ENCODE assay signal across 10 mouse cellular contexts in genomic region chr15:103359122-103359510, GRCm38 (mm10). TPM values are rescaled to one million over a fixed set of nuclear protein-coding genes. Genes with fewer than 3 reads are reported as not detected.
A peak's percentile ranks its signal among the peaks of the same experiment; 100 is the strongest.
DNase-seq lines count a peak whose midpoint lies in the region; ATAC-seq lines count a peak whose summit lies in the region.
"Had no signal": no experiment of that assay in that cellular context is flagged by ENCODE, and none has a peak within 500 bp of the region (broad histone marks: within the 10 kb centered on the region; RNA-seq: fewer than 3 reads in every experiment).

No protein-coding gene starts in this region.

- intact Hi-C loops in left cerebral cortex, postnatal 25 days (cut with DNase I) = no loop called here

- H3K36me3 ChIP-seq in kidney, embryonic 15.5 days = peaks cover 34% of the 10 kb centered on the region
- H3K36me3 ChIP-seq in embryonic facial prominence, embryonic 11.5 days (replicated peaks; ENCODE audit: control insufficient read depth, insufficient read depth, low read depth, low read length) = no peaks in the 10 kb centered on the region; the same call in 1 of the 2 replicates
- peaks cover 49% of the 10 kb centered on the region for H3K36me3 ChIP-seq in liver, embryonic 12.5 days

- H3K27me3 ChIP-seq in kidney, embryonic 15.5 days = no peaks in the 10 kb centered on the region
- no peaks in the 10 kb centered on the region for H3K27me3 ChIP-seq in embryonic facial prominence, embryonic 11.5 days (ENCODE audit: control insufficient read depth, insufficient read depth, low read length)
- H3K27me3 ChIP-seq in liver, embryonic 12.5 days (replicated peaks) = no peaks in the 10 kb centered on the region

- H3K9ac ChIP-seq in kidney, embryonic 15.5 days = no peak overlapping the region
- no peak overlapping the region for H3K9ac ChIP-seq in embryonic facial prominence, embryonic 11.5 days (replicated peaks; ENCODE audit: low read length)
- H3K9ac ChIP-seq in liver, embryonic 12.5 days = no peak overlapping the region

- no peaks in the 10 kb centered on the region for H3K9me3 ChIP-seq in kidney, embryonic 15.5 days (replicated peaks)
- H3K9me3 ChIP-seq in embryonic facial prominence, embryonic 11.5 days (replicated peaks; ENCODE audit: control insufficient read depth, low read length) = no peaks in the 10 kb centered on the region
- H3K9me3 ChIP-seq in liver, embryonic 12.5 days (replicated peaks) = no peaks in the 10 kb centered on the region

- 52% methylated on average over 1 of the region's 1 CpGs for WGBS in kidney, embryonic 15.5 days
- WGBS in embryonic facial prominence, embryonic 11.5 days = 61% methylated on average over 1 of the region's 1 CpGs
- 35% methylated on average over 1 of the region's 1 CpGs for WGBS in liver, embryonic 12.5 days (ENCODE audit: insufficient replicate concordance)

- no peak for DNase-seq in kidney, adult 8-10 months
- no peak for DNase-seq in embryonic facial prominence, embryonic 11.5 days (ENCODE audit: low spot score)
- no peak for DNase-seq in left cerebral cortex, postnatal 25 days (ENCODE audit: low spot score in 2 of 2)

- H3K4me1 ChIP-seq in kidney, embryonic 15.5 days = peaks cover 29% of the 10 kb centered on the region
- H3K4me1 ChIP-seq in embryonic facial prominence, embryonic 11.5 days (ENCODE audit: control insufficient read depth, insufficient read depth, low read length) = peaks cover 8% of the 10 kb centered on the region; the same call in 1 of the 2 replicates
- H3K4me1 ChIP-seq in liver, embryonic 12.5 days = peaks cover 65% of the 10 kb centered on the region

- no peak overlapping the region for H3K4me2 ChIP-seq in kidney, embryonic 15.5 days
- H3K4me2 ChIP-seq in embryonic facial prominence, embryonic 11.5 days (ENCODE audit: low read depth, low read length) = no peak overlapping the region
- H3K4me2 ChIP-seq in liver, embryonic 12.5 days = no peak overlapping the region

- no peak overlapping the region for H3K4me3 ChIP-seq in kidney, embryonic 15.5 days (replicated peaks)
- H3K4me3 ChIP-seq in embryonic facial prominence, embryonic 11.5 days (ENCODE audit: low read depth, low read length) = no peak overlapping the region
- H3K4me3 ChIP-seq in liver, embryonic 12.5 days = no peak overlapping the region
- H3K4me3 ChIP-seq: left cerebral cortex, adult 2 months had no signal

- peak overlapping the region; percentile 54; the same call in 1 of the 2 replicates for H3K27ac ChIP-seq in kidney, embryonic 15.5 days
- H3K27ac ChIP-seq in embryonic facial prominence, embryonic 11.5 days (replicated peaks; ENCODE audit: low read depth, low read length) = peak overlapping the region; percentile 83; the same call in 1 of the 2 replicates
- H3K27ac ChIP-seq in liver, embryonic 12.5 days = peak overlapping the region; percentile 69
- H3K27ac ChIP-seq: kidney, postnatal 0 days; left cerebral cortex, adult 2 months had no signal

- peak; percentile 1; the same call in 1 of the 2 replicates for ATAC-seq in kidney, embryonic 15.5 days (replicated peaks; ENCODE audit: low FRiP score)
- ATAC-seq in embryonic facial prominence, embryonic 11.5 days (replicated peaks; ENCODE audit: insufficient number of reproducible peaks, low FRiP score, low TSS enrichment, low read depth) = peak; percentile 34
- ATAC-seq in granulocyte monocyte progenitor cell, adult 5-6 weeks (replicated peaks; ENCODE audit: poor library complexity, severe bottlenecking) = peak; percentile 28; the same call in 1 of the 2 replicates
- ATAC-seq in liver, embryonic 12.5 days = no peak
- ATAC-seq in cerebellum, adult (ENCODE audit: insufficient number of reproducible peaks, low FRiP score, low TSS enrichment) = no peak

RNA-seq across cellular contexts. Expression of gene Itga5, which starts 7.4 kb away (rescaled TPM):
- polyA plus RNA-seq in kidney, embryonic 15.5 days (2015; fragmentation: Nextera tagmentation; extraction: Ambion mirVana) = 32.8 and 41.3 TPM in 2 replicates
- 24.6 and 29.6 TPM in 2 replicates for polyA plus RNA-seq in embryonic facial prominence, embryonic 11.5 days (2014; fragmentation: Nextera tagmentation; extraction: Ambion mirVana)
- 24.7 and 29.8 TPM in 2 replicates for total RNA-seq in granulocyte monocyte progenitor cell, adult 5-6 weeks (2014; fragmentation: Nextera tagmentation)
- 5.0 and 12.7 TPM in 2 replicates for total RNA-seq in granulocyte monocyte progenitor cell, adult 5-6 weeks (2017)
- polyA plus RNA-seq in liver, embryonic 12.5 days (2016; fragmentation: Nextera tagmentation; extraction: Ambion mirVana) = 21.8 and 23.2 TPM in 2 replicates
- total RNA-seq in left cerebral cortex, postnatal 25 days (2021) = 1 to 10 TPM; 2.3 to 5.4 TPM

RNA-seq across cellular contexts. Expression of gene Zfp385a, which starts 19.2 kb away (rescaled TPM):
- polyA plus RNA-seq in kidney, embryonic 15.5 days (2015; fragmentation: Nextera tagmentation; extraction: Ambion mirVana) = 12.5 and 14.4 TPM in 2 replicates
- 12.2 and 16.6 TPM in 2 replicates for polyA plus RNA-seq in embryonic facial prominence, embryonic 11.5 days (2014; fragmentation: Nextera tagmentation; extraction: Ambion mirVana)
- total RNA-seq in granulocyte monocyte progenitor cell, adult 5-6 weeks (2014; fragmentation: Nextera tagmentation) = 17.5 and 24.9 TPM in 2 replicates
- 1.8 and 2.7 TPM in 2 replicates for total RNA-seq in granulocyte monocyte progenitor cell, adult 5-6 weeks (2017)
- 7.7 and 8.2 TPM in 2 replicates for polyA plus RNA-seq in liver, embryonic 12.5 days (2016; fragmentation: Nextera tagmentation; extraction: Ambion mirVana)
- total RNA-seq in left cerebral cortex, postnatal 25 days (2021) = 10 to 100 TPM; 62.4 to 64.8 TPM

RNA-seq across cellular contexts. Expression of gene Gpr84, which starts 48.7 kb away (rescaled TPM):
- polyA plus RNA-seq in kidney, embryonic 15.5 days (2015; fragmentation: Nextera tagmentation; extraction: Ambion mirVana) = 0.42 and 0.48 TPM in 2 replicates
- not detected in 2 replicates for polyA plus RNA-seq in embryonic facial prominence, embryonic 11.5 days (2014; fragmentation: Nextera tagmentation; extraction: Ambion mirVana)
- total RNA-seq in granulocyte monocyte progenitor cell, adult 5-6 weeks (2014; fragmentation: Nextera tagmentation) = 0.77 and 1.0 TPM in 2 replicates
- total RNA-seq in granulocyte monocyte progenitor cell, adult 5-6 weeks (2017) = 0.77 and 1.1 TPM in 2 replicates
- 0.75 and 0.78 TPM in 2 replicates for polyA plus RNA-seq in liver, embryonic 12.5 days (2016; fragmentation: Nextera tagmentation; extraction: Ambion mirVana)
- under 1 TPM; 0.69 to 0.94 TPM for total RNA-seq in left cerebral cortex, postnatal 25 days (2021)
- total RNA-seq: common myeloid progenitor, adult 5-6 weeks had no signal

Comparison
In these comparisons a context has a peak if more than half of its experiments do, and no peak if none do; other contexts are left out.
1. ATAC-seq: peak in kidney, embryonic 15.5 days (single experiment), embryonic facial prominence, embryonic 11.5 days (single experiment) and granulocyte monocyte progenitor cell, adult 5-6 weeks (single experiment); none in liver, embryonic 12.5 days (single experiment) and cerebellum, adult (single experiment).
2. Peak in every context shown above with its lines, with median percentiles within 50 percentile points of each other: H3K27ac ChIP-seq.